Mouse (Mus musculus) midbrain, embryonic 15.5 days (tissue): Measurements from ENCODE around the gene Catsperg1. TPM values are rescaled to one million over a fixed set of nuclear protein-coding genes. Genes with fewer than 3 reads are reported as not detected.

Experiments
- ATAC-seq: fragments of 200-750 bp; cut with Nextera tagmentation; replicated peaks from 2 replicates; pipeline ENCODE4 v1.8.0; 2017; ENCODE audit warnings: moderate TSS enrichment
- H3K27ac ChIP-seq: fragments of 300-500 bp; sonication (generic); 2 replicates; pipeline ENCODE4 v1.5.1; 2015; ENCODE audit warnings: mild to moderate bottlenecking, inconsistent platforms
- H3K27me3 ChIP-seq: fragments of 300-500 bp; sonication (generic); replicated peaks from 2 replicates; pipeline ENCODE4 v1.6.1; 2015; ENCODE audit warnings: inconsistent platforms
- H3K36me3 ChIP-seq: fragments of 300-500 bp; sonication (generic); replicated peaks from 2 replicates; pipeline ENCODE4 v1.6.1; 2015; ENCODE audit warnings: inconsistent platforms
- H3K4me1 ChIP-seq: fragments of 300-500 bp; sonication (generic); 2 replicates; pipeline ENCODE4 v1.6.1; 2015; ENCODE audit warnings: inconsistent platforms
- H3K4me2 ChIP-seq: fragments of 300-500 bp; sonication (generic); 2 replicates; pipeline ENCODE4 v1.6.1; 2015; ENCODE audit warnings: inconsistent platforms, mild to moderate bottlenecking, moderate library complexity
- H3K4me3 ChIP-seq: fragments of 300-500 bp; sonication (generic); 2 replicates; pipeline ENCODE4 v1.5.1; 2015; ENCODE audit warnings: mild to moderate bottlenecking, inconsistent platforms
- H3K9ac ChIP-seq: fragments of 300-500 bp; sonication (generic); 2 replicates; pipeline ENCODE4 v1.6.1; 2015; ENCODE audit warnings: mild to moderate bottlenecking, inconsistent platforms
- H3K9me3 ChIP-seq: fragments of 300-500 bp; sonication (generic); 2 replicates; pipeline ENCODE4 v1.6.1; 2016; ENCODE audit warnings: inconsistent platforms
- WGBS: fragments of 180-500 bp; shearing (Covaris S2); methylation state at CpG from one replicate; pipeline ENCODE4 v1.1.7; 2015; ENCODE audit warnings: mixed read lengths; 5-methylcytosine and 5-hydroxymethylcytosine counted together
- polyA plus RNA-seq: library from polyadenylated mRNA; unstranded; fragments of >200 nt; fragmentation: Nextera tagmentation; extraction: Ambion mirVana; gene quantifications from 2 replicates; pipeline ENCODE4 v1.2.1, GENCODE M21; 2015

Gene Catsperg1
- polyA plus RNA-seq, 1 experiment from 2014 or later, result 4.2 TPM

DNA sequence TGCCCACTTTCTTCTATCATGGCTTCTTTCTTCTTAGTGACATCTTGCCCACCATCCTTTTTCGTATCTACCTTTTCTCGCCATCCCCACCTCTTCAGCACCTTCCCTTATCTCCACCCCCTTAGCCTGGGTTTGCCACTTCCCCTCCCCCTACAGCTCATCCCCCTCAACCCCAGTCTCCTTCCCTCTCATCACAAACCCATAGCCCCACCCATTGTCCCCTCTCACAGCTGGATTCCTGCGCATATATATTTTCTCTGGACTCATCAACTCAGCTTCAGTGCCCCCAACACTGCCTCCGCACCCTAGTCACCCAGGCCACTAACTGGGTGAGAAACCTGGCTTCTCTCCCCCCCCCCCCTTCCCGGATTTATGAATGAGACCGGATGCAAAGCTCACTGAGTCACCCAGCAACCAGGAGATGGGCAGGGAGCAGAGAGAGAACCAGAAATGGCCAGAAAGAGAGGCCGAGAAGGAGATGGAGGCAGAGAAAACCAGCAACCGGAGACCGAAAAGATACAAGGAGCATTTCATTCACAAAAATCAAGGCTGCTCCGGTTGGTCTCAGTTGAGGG, 45.6 kb downstream of the Catsperg1 start:
- Histone ChIP-seq H3K4me3 (peak overlapping the region; percentile 60), H3K4me2 (peak overlapping the region; percentile 66), H3K4me1 (peaks cover 39% of the 10 kb centered on the region), H3K36me3 (no peaks in the 10 kb centered on the region; the same call in 1 of the 2 replicates), H3K27me3 (peaks cover 28% of the 10 kb centered on the region), H3K9me3 (no peaks in the 10 kb centered on the region), H3K9ac (peak overlapping the region; percentile 59), H3K27ac (peak overlapping the region; percentile 89)
- ATAC-seq, result no peak
- WGBS, result 2% methylated on average over 10 of the region's 10 CpGs

DNA sequence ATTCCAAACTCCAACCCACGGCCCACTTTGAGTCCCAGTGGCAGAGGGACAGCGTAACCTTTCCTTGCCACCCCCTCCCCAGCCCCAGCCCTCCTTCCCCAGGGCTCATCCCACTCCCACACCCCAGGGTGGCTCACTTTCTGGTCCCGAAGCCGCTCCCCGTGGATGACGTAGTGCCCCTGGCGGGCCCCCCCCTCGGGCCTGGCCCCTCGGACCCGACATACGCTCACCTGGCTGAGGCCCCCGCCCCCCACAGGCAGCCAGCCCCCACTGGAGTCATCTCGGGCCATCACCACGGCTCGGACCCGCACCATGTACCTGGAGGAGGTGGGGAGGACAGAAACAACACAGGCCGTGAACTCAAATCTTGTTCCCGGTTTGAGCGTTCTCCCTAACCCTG, 46.2 kb downstream of the Catsperg1 start:
- no peak overlapping the region for H3K27ac ChIP-seq
- peaks cover 22% of the 10 kb centered on the region for H3K27me3 ChIP-seq
- no peak for ATAC-seq
- 10% methylated on average over 19 of the region's 19 CpGs for WGBS
- peak overlapping the region; percentile 60 for H3K4me3 ChIP-seq
- no peaks in the 10 kb centered on the region; the same call in 1 of the 2 replicates for H3K36me3 ChIP-seq
- peak overlapping the region; percentile 59; the same call in 1 of the 2 replicates for H3K9ac ChIP-seq
- no peaks in the 10 kb centered on the region for H3K9me3 ChIP-seq
- H3K4me2 ChIP-seq, result peak overlapping the region; percentile 66
- H3K4me1 ChIP-seq, result peaks cover 39% of the 10 kb centered on the region

DNA sequence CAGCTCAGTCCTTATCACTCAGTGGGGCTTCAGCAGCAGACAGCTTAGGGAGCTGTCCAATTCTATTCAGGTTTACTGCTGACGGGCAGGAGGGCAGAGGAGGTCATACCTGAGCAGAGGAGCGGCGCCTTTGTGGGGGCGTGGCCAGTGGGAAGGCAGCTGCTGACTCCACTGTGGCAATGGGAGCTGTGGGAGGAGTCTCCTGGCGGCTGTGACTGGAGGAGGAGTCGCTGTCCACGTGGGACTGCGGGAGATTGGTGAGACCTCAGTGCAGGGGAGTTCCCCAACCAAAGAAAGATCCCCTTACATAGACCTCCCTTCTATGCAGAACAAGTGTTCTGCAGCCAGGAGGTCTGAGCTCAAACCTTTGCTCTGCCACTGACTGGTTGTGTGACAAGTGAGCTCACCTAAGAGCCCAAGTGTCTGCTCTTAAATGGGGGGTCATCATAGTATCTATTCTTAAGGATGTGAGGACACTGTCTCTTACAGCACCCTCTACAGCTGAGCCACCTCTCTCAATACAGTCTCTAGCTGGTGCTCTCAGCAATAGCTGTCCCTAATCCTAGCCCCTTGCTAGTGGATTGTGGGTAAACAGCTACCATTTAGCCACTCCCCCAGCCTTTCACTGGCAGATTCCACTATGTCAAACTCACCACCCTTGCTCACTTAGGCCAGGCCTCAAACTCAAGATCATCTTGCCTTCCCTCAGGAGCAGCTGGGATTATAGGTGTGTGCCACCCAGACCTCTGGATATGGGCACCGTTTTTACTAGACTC, 50.9 kb downstream of the Catsperg1 start:
- Histone ChIP-seq H3K27me3 (0 out of 2 replicates have a peak, but pooled peaks cover 9% of the 10 kb centered on the region), H3K4me2 (no peak overlapping the region), H3K9me3 (no peaks in the 10 kb centered on the region), H3K4me1 (peaks cover 6% of the 10 kb centered on the region), H3K36me3 (no peaks in the 10 kb centered on the region; the same call in 1 of the 2 replicates), H3K4me3 (no peak overlapping the region), H3K9ac (no peak overlapping the region), H3K27ac (no peak overlapping the region)
- 23% methylated on average over 9 of the region's 9 CpGs for whole genome bisulfite sequencing
- no peak for ATAC-seq

DNA sequence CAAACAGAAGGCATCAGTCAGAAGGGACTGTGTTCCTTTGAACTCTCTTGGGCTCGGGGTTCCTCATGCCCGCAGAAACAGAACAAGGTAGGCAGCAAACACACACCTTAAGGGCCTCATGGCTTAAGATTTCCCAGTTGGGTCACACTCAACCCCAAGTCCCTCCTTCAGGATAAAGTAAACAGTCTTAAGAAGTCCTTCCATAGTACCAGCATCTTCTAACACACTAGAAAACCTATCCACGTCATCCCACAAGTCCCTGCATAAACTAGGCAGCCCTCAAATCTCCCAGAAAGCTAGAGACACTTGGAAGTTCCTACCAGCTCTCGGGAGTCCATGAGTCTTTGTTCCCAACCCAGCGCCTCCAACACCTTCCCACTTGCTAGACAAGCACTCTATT, 51.5 kb downstream of the Catsperg1 start:
- Histone ChIP-seq H3K9ac (no peak overlapping the region), H3K4me2 (no peak overlapping the region), H3K27ac (no peak overlapping the region), H3K4me1 (no peaks in the 10 kb centered on the region; the same call in 1 of the 2 replicates), H3K27me3 (0 out of 2 replicates have a peak, but pooled peaks cover 9% of the 10 kb centered on the region), H3K36me3 (no peaks in the 10 kb centered on the region; the same call in 1 of the 2 replicates), H3K4me3 (no peak overlapping the region), H3K9me3 (no peaks in the 10 kb centered on the region)
- 86% methylated on average over 5 of the region's 5 CpGs for WGBS
- ATAC-seq, result no peak

DNA sequence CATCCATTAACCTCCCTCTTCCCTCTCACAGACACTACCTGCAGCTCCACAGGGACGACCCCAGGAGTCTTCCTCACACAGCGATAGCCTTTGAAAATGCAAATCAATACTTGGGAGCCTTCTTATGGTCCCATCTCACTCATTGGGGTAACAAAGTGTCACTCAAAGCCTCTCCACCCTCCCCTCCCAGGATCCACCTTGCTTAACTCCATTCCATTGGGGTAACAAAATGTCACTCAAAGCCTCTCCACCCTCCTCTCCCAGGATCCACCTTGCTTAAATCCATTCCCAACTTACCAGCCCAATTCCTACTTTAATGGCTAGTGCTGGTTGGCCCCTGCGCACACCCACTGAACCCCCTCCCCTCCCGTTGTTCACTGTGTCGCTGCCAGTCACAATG, 55.6 kb downstream of the Catsperg1 start:
- Histone ChIP-seq H3K9me3 (no peaks in the 10 kb centered on the region), H3K36me3 (no peaks in the 10 kb centered on the region; the same call in 1 of the 2 replicates), H3K9ac (no peak overlapping the region), H3K4me3 (no peak overlapping the region), H3K27me3 (0 out of 2 replicates have a peak, but pooled peaks cover 9% of the 10 kb centered on the region), H3K4me2 (no peak overlapping the region), H3K4me1 (peaks cover 11% of the 10 kb centered on the region), H3K27ac (no peak overlapping the region)
- no peak for ATAC-seq
- under 1% methylated on average over 5 of the region's 5 CpGs for WGBS

DNA sequence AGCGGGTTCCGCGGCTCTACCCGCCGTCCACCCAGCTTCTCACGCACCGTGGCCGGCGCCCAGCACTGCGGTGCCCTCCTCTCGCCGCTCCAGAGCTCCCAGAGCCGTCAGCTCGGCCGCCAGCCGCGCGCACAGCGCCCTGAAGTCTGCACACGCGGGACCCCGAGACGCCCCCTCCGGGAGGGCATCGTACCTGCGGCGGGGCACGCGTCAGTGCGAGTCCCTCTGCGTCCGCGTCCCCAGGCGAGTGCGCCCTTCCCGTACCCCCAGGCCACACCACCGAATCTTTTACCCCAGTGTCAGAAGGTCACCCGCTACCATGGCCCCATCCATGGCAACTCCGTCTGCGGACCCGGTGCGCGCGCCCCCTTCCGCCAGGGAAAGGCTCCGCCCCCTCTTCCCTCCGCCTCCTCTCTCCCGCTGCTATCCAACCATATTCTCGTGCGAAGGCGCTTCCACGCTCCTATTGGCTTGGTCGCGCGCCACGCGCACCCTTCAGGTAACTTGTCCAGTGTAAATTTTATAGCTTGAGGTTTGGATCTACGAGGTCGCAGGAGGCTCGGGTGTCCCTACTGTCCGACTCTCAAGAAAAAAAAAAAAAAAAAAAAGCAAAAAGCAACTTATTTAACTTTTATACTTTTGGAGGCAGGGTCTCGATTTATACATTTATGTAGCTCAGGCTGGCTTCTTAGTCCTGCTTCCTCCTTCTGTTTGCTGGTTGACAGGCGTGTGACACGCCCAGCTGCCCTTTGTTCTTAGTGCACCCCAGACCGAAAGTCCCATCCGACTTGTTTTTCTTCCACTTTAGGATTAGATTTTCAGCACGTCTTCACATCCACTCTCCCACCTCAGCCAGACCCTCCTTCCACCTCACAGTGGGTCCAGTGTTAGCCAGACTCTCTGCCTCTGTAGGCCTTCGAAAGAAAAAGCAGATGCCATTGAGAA, 57.7 kb downstream of the Catsperg1 start, which contains the start of gene Fam98c:
Gene Fam98c, minus strand, starts transcription at position 397 of the 945 bp plus-strand sequence.
- peak within 1 kb of the TSS; percentile 73 for H3K9ac ChIP-seq
- ATAC-seq, result peak; percentile 87
- peaks cover 11% of the 10 kb centered on the region for H3K4me1 ChIP-seq
- 2% methylated on average over 66 of the region's 68 CpGs for WGBS
- H3K9me3 ChIP-seq, result no peaks in the 10 kb centered on the region
- H3K36me3 ChIP-seq, result no peaks in the 10 kb centered on the region
- H3K27me3 ChIP-seq, result 0 out of 2 replicates have a peak, but pooled peaks cover 9% of the 10 kb centered on the region
- peak within 1 kb of the TSS; percentile 89 for H3K4me3 ChIP-seq
- H3K4me2 ChIP-seq, result peak within 1 kb of the TSS; percentile 80
- H3K27ac ChIP-seq, result peak within 1 kb of the TSS; percentile 86

DNA sequence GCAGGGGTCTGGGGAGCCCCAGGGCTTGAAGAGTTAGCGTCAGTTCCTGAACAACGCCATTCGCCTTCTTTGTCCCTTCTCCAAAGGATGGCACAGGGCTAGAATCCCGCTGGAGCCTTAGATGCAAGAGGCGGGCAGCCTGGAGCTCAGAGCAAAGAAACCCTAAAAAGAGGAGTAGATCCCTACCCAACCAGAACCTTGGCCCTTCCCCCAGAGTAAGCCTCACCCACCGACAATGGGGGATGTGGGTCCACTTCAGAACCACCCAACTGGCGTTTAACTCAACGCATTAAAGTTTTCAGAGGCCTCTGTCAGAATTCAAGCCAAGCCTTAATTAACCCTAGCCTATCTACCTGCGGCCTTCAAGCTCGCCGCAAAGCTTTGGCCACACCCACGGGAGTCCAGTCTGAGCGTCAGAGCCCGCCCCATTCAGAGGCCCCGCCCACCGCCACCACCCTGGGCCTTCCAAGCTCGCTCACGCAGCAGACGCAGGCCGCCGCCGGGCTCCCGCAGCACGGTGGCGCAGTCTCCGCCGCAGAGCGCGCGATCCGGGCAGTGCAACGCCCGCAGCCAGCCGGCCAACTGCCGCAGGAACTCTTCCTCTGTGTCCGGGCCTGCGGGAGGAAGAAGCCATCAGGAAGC, 58.5 kb downstream of the Catsperg1 start:
- ATAC-seq, result peak; percentile 93
- 6% methylated on average over 37 of the region's 37 CpGs for WGBS
- Histone ChIP-seq H3K4me2 (peak overlapping the region; percentile 80), H3K27ac (peak overlapping the region; percentile 86), H3K4me1 (peaks cover 11% of the 10 kb centered on the region), H3K36me3 (no peaks in the 10 kb centered on the region), H3K9ac (peak overlapping the region; percentile 73), H3K27me3 (0 out of 2 replicates have a peak, but pooled peaks cover 9% of the 10 kb centered on the region), H3K4me3 (peak overlapping the region; percentile 89), H3K9me3 (no peaks in the 10 kb centered on the region)

DNA sequence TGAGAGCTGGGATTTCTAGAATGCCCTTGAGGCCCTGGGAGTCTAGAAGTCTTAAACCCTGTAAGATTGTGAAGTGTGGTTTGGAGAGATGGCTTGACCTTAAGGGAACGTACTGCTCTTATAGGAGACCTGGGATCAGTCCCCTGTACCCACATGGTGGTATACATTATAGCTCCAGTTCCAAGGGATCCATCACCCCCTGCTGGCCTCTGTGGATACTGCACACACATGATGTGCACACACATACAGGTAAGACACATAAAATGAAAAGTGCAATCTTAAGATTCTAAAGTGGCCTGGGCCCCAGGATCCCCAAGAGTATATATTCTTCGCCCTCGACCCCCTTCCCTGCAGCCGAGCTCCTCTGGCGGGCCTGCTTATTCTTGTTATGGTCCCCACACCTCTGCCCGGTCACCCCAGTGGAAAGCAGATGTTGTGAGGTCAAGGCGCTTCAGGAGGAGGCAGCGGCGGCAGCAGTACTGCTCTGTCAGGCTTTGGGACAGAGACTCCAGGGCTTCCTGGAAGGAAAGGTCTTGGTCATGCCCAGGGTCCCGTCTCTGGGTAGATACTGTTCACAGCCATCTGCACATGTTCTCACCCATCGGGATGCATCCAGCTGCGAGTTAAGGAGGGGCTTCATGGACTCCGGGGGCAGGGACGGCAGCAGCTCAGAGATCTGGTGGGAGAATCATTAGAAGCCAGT, 59.7 kb downstream of the Catsperg1 start:
- WGBS, result 96% methylated on average over 14 of the region's 14 CpGs
- Histone ChIP-seq H3K27me3 (0 out of 2 replicates have a peak, but pooled peaks cover 8% of the 10 kb centered on the region), H3K27ac (no peak overlapping the region), H3K4me1 (peaks cover 11% of the 10 kb centered on the region), H3K9ac (no peak overlapping the region), H3K36me3 (no peaks in the 10 kb centered on the region), H3K9me3 (no peaks in the 10 kb centered on the region), H3K4me3 (no peak overlapping the region), H3K4me2 (no peak overlapping the region)
- no peak for ATAC-seq

DNA sequence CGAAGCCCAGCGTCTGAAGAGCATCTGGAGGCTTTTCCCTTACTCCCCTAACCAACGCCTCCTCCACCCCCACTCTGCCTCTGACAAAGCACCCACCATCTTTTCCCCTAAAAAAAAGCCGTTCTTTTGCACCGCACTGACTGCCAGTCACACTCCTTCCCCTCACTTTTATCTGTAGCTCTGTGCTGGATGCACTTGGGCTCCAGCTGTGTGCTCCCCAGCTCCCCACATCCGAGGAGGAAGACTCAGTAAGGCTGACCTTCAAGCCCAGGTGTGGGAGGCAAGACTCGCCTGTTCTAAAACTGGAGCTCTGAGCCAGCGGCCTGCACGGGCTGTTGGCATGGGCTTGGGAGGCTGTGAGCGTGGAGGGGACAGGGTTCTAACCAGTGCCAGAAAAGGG, 62.3 kb downstream of the Catsperg1 start:
- H3K27me3 ChIP-seq, result no peaks in the 10 kb centered on the region
- 65% methylated on average over 10 of the region's 10 CpGs for WGBS
- H3K9ac ChIP-seq, result no peak overlapping the region
- no peaks in the 10 kb centered on the region for H3K36me3 ChIP-seq
- H3K9me3 ChIP-seq, result no peaks in the 10 kb centered on the region
- H3K4me1 ChIP-seq, result peaks cover 9% of the 10 kb centered on the region
- H3K27ac ChIP-seq, result no peak overlapping the region
- H3K4me2 ChIP-seq, result no peak overlapping the region
- no peak for ATAC-seq
- H3K4me3 ChIP-seq, result no peak overlapping the region

DNA sequence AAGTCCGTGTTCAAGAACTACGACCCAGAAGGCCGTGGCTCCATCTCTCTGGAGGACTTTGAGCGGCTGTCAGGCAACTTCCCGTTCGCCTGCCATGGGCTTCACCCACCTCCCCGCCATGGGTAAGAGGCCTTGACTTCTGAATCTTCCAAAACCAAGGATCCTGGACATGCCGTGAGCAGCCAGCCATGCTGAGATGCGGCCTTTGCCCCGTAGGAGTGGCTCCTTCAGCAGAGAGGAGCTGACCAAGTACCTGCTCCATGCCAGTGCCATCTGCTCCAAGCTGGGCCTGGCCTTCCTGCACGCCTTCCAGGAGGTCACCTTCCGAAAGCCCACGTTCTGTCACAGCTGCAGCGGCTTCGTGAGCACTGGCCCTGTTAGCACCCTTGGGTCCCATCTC, 65.1 kb downstream of the Catsperg1 start:
- Histone ChIP-seq H3K4me3 (no peak overlapping the region), H3K9ac (no peak overlapping the region), H3K4me2 (no peak overlapping the region), H3K27ac (no peak overlapping the region), H3K9me3 (no peaks in the 10 kb centered on the region), H3K36me3 (no peaks in the 10 kb centered on the region), H3K27me3 (no peaks in the 10 kb centered on the region), H3K4me1 (no peaks in the 10 kb centered on the region)
- WGBS, result 90% methylated on average over 15 of the region's 15 CpGs
- no peak for ATAC-seq
